Mouse (Mus musculus): ENCODE results near the gene Ing1. TPM values are rescaled to one million over a fixed set of nuclear protein-coding genes. Genes with fewer than 3 reads are reported as not detected.
"Not testable (repeated sequence)": the region's sequence is repeated elsewhere in the genome, so short reads cannot be mapped to it uniquely, and the experiment has no call there.

Ing1 gene
- polyA plus RNA-seq, 1 experiment from 2014 or later, result 41.6 TPM

GRCm38 (mm10) chr8:11542031-11542430, 13.3 kb upstream of the Ing1 start:
- H3K4me1 ChIP-seq (replicated peaks; ENCODE audit: control insufficient read depth, insufficient read depth, low read length), result no peaks in the 10 kb centered on the region
- H3K36me3 ChIP-seq (ENCODE audit: control insufficient read depth, insufficient read depth, low read length), result no peaks in the 10 kb centered on the region
- DNase-seq (ENCODE audit: low spot score), result no peak
- no peak overlapping the region for H3K4me2 ChIP-seq (replicated peaks; ENCODE audit: low read depth, low read length)
- H3K27me3 ChIP-seq (ENCODE audit: control insufficient read depth, insufficient read depth, low read length), result no peaks in the 10 kb centered on the region
- H3K27ac ChIP-seq (ENCODE audit: low read depth, low read length), result no peak overlapping the region
- no peaks in the 10 kb centered on the region for H3K9me3 ChIP-seq (ENCODE audit: control insufficient read depth, low read length)
- 98% methylated on average over 12 of the region's 12 CpGs for WGBS
- H3K4me3 ChIP-seq (ENCODE audit: low read depth, low read length), result no peak overlapping the region
- ATAC-seq (ENCODE audit: low FRiP score), result no peak
- H3K9ac ChIP-seq (ENCODE audit: low read depth, low read length), result no peak overlapping the region

GRCm38 (mm10) chr8:11542866-11543265, 12.5 kb upstream of the Ing1 start:
- no peak overlapping the region for H3K4me2 ChIP-seq (replicated peaks; ENCODE audit: low read depth, low read length)
- H3K4me3 ChIP-seq (ENCODE audit: low read depth, low read length), result no peak overlapping the region
- H3K4me1 ChIP-seq (replicated peaks; ENCODE audit: control insufficient read depth, insufficient read depth, low read length), result no peaks in the 10 kb centered on the region
- DNase-seq (ENCODE audit: low spot score) (no peak), ATAC-seq (ENCODE audit: low FRiP score) (no peak)
- H3K9ac ChIP-seq (ENCODE audit: low read depth, low read length), result no peak overlapping the region
- H3K27me3 ChIP-seq (ENCODE audit: control insufficient read depth, insufficient read depth, low read length), result no peaks in the 10 kb centered on the region
- WGBS, result 87% methylated on average over 4 of the region's 4 CpGs
- H3K9me3 ChIP-seq (ENCODE audit: control insufficient read depth, low read length), result no peaks in the 10 kb centered on the region
- H3K27ac ChIP-seq (ENCODE audit: low read depth, low read length), result no peak overlapping the region
- no peaks in the 10 kb centered on the region for H3K36me3 ChIP-seq (ENCODE audit: control insufficient read depth, insufficient read depth, low read length)

- no peak overlapping the region for H3K4me3 ChIP-seq (ENCODE audit: low read depth, low read length)
- H3K9me3 ChIP-seq (ENCODE audit: control insufficient read depth, low read length), result no peaks in the 10 kb centered on the region
- no peak overlapping the region for H3K27ac ChIP-seq (ENCODE audit: low read depth, low read length)
- no peak overlapping the region for H3K9ac ChIP-seq (ENCODE audit: low read depth, low read length)
- no peak for ATAC-seq (ENCODE audit: low FRiP score)
- H3K4me1 ChIP-seq (replicated peaks; ENCODE audit: control insufficient read depth, insufficient read depth, low read length), result no peaks in the 10 kb centered on the region
- no peak overlapping the region for H3K4me2 ChIP-seq (replicated peaks; ENCODE audit: low read depth, low read length)
- H3K36me3 ChIP-seq (ENCODE audit: control insufficient read depth, insufficient read depth, low read length), result no peaks in the 10 kb centered on the region
- WGBS, result 50% methylated on average over 3 of the region's 3 CpGs
- no peaks in the 10 kb centered on the region for H3K27me3 ChIP-seq (ENCODE audit: control insufficient read depth, insufficient read depth, low read length)
- peak; percentile 46 for DNase-seq (ENCODE audit: low spot score)
Observed at GRCm38 (mm10) chr8:11544386-11544785, 11.0 kb upstream of the Ing1 start.

GRCm38 (mm10) chr8:11547063-11547462, 8.3 kb upstream of the Ing1 start:
- Histone ChIP-seq H3K4me2 (replicated peaks; ENCODE audit: low read depth, low read length) (no peak overlapping the region), H3K9ac (ENCODE audit: low read depth, low read length) (no peak overlapping the region), H3K4me1 (replicated peaks; ENCODE audit: control insufficient read depth, insufficient read depth, low read length) (peaks cover 5% of the 10 kb centered on the region), H3K4me3 (ENCODE audit: low read depth, low read length) (no peak overlapping the region), H3K9me3 (ENCODE audit: control insufficient read depth, low read length) (no peaks in the 10 kb centered on the region), H3K36me3 (ENCODE audit: control insufficient read depth, insufficient read depth, low read length) (no peaks in the 10 kb centered on the region), H3K27me3 (ENCODE audit: control insufficient read depth, insufficient read depth, low read length) (no peaks in the 10 kb centered on the region), H3K27ac (ENCODE audit: low read depth, low read length) (no peak overlapping the region)
- DNase-seq (ENCODE audit: low spot score) (peak; percentile 29), ATAC-seq (ENCODE audit: low FRiP score) (no peak)
- WGBS, result 75% methylated on average over 6 of the region's 6 CpGs

GRCm38 (mm10) chr8:11549706-11550105, 5.7 kb upstream of the Ing1 start:
- H3K27ac ChIP-seq (ENCODE audit: low read depth, low read length), result no peak overlapping the region
- 25% methylated on average over 7 of the region's 7 CpGs for WGBS
- peaks cover 5% of the 10 kb centered on the region for H3K4me1 ChIP-seq (replicated peaks; ENCODE audit: control insufficient read depth, insufficient read depth, low read length)

GRCm38 (mm10) chr8:11550281-11550948, 5.0 kb upstream of the Ing1 start, which contains the start of gene Cars2:
Gene Cars2, minus strand, starts transcription at chr8:11550783.
- Histone ChIP-seq H3K27ac (ENCODE audit: low read depth, low read length) (peak within 1 kb of the TSS; percentile 71), H3K4me2 (replicated peaks; ENCODE audit: low read depth, low read length) (peak within 1 kb of the TSS; percentile 83), H3K4me3 (ENCODE audit: low read depth, low read length) (peak within 1 kb of the TSS; percentile 77), H3K9me3 (ENCODE audit: control insufficient read depth, low read length) (no peaks in the 10 kb centered on the region), H3K27me3 (ENCODE audit: control insufficient read depth, insufficient read depth, low read length) (no peaks in the 10 kb centered on the region), H3K36me3 (ENCODE audit: control insufficient read depth, insufficient read depth, low read length) (no peaks in the 10 kb centered on the region), H3K9ac (ENCODE audit: low read depth, low read length) (peak within 1 kb of the TSS; percentile 84), H3K4me1 (replicated peaks; ENCODE audit: control insufficient read depth, insufficient read depth, low read length) (peaks cover 5% of the 10 kb centered on the region)
- DNase-seq (ENCODE audit: low spot score) (peak; percentile 88), ATAC-seq (ENCODE audit: low FRiP score) (peak; percentile 69)
- under 1% methylated on average over 53 of the region's 53 CpGs for WGBS

More at GRCm38 (mm10) chr8:11549706-11550105, 5.7 kb upstream of the Ing1 start:
- no peak for ATAC-seq (ENCODE audit: low FRiP score)
- Histone ChIP-seq H3K36me3 (ENCODE audit: control insufficient read depth, insufficient read depth, low read length) (no peaks in the 10 kb centered on the region), H3K27me3 (ENCODE audit: control insufficient read depth, insufficient read depth, low read length) (no peaks in the 10 kb centered on the region), H3K9ac (ENCODE audit: low read depth, low read length) (no peak overlapping the region), H3K4me3 (ENCODE audit: low read depth, low read length) (peak overlapping the region; percentile 77; the same call in 1 of the 2 replicates), H3K4me2 (replicated peaks; ENCODE audit: low read depth, low read length) (peak overlapping the region; percentile 83), H3K9me3 (ENCODE audit: control insufficient read depth, low read length) (no peaks in the 10 kb centered on the region)
- peak; percentile 65 for DNase-seq (ENCODE audit: low spot score)

- H3K36me3 ChIP-seq (ENCODE audit: control insufficient read depth, insufficient read depth, low read length); H3K4me2 ChIP-seq (replicated peaks; ENCODE audit: low read depth, low read length); H3K9ac ChIP-seq (ENCODE audit: low read depth, low read length); H3K9me3 ChIP-seq (ENCODE audit: control insufficient read depth, low read length); DNase-seq (ENCODE audit: low spot score); H3K27ac ChIP-seq (ENCODE audit: low read depth, low read length); H3K27me3 ChIP-seq (ENCODE audit: control insufficient read depth, insufficient read depth, low read length); H3K4me1 ChIP-seq (replicated peaks; ENCODE audit: control insufficient read depth, insufficient read depth, low read length); H3K4me3 ChIP-seq (ENCODE audit: low read depth, low read length); ATAC-seq (ENCODE audit: low FRiP score): not testable (repeated sequence)
- WGBS, result 83% methylated on average over 3 of the region's 4 CpGs
Observed at GRCm38 (mm10) chr8:11551497-11551896, 3.9 kb upstream of the Ing1 start.

- H3K4me1 ChIP-seq (replicated peaks; ENCODE audit: control insufficient read depth, insufficient read depth, low read length), result peaks cover 5% of the 10 kb centered on the region
- H3K9ac ChIP-seq (ENCODE audit: low read depth, low read length), result no peak overlapping the region
- 84% methylated on average over 10 of the region's 10 CpGs for WGBS
- no peak overlapping the region for H3K4me2 ChIP-seq (replicated peaks; ENCODE audit: low read depth, low read length)
- DNase-seq (ENCODE audit: low spot score) (no peak), ATAC-seq (ENCODE audit: low FRiP score) (no peak)
- H3K27ac ChIP-seq (ENCODE audit: low read depth, low read length), result no peak overlapping the region
- H3K4me3 ChIP-seq (ENCODE audit: low read depth, low read length), result no peak overlapping the region
- H3K9me3 ChIP-seq (ENCODE audit: control insufficient read depth, low read length), result no peaks in the 10 kb centered on the region
- no peaks in the 10 kb centered on the region for H3K27me3 ChIP-seq (ENCODE audit: control insufficient read depth, insufficient read depth, low read length)
- no peaks in the 10 kb centered on the region for H3K36me3 ChIP-seq (ENCODE audit: control insufficient read depth, insufficient read depth, low read length)
Observed at GRCm38 (mm10) chr8:11552390-11552789, 3.0 kb upstream of the Ing1 start.

Data from hindbrain, embryonic 11.5 days (tissue).